Mouse (Mus musculus): ENCODE results near the gene Shcbp1. TPM values are rescaled to one million over a fixed set of nuclear protein-coding genes. Genes with fewer than 3 reads are reported as not detected.

The Shcbp1 gene
- 15.6 and 18.6 TPM in 2 replicates for polyA plus RNA-seq (2015; fragmentation: Nextera tagmentation; extraction: Ambion mirVana)

- DNase-seq (ENCODE audit: low spot score), result peak; percentile 92
- H3K4me1 ChIP-seq (replicated peaks; ENCODE audit: control insufficient read depth, insufficient read depth), result no peaks in the 10 kb centered on the region
- peak within 1 kb of the TSS; percentile 61 for H3K9ac ChIP-seq (ENCODE audit: low read length)
- no peaks in the 10 kb centered on the region for H3K36me3 ChIP-seq (ENCODE audit: control insufficient read depth, insufficient read depth, low read length)
- no peak within 1 kb of the TSS for H3K27ac ChIP-seq (replicated peaks)
- no peaks in the 10 kb centered on the region for H3K27me3 ChIP-seq (ENCODE audit: control insufficient read depth, insufficient read depth, low read length)
- peak; percentile 91 for TF ChIP-seq CTCF (IDR thresholded peaks at IDR 0.05; ENCODE audit: low read depth)
- no peak for TF ChIP-seq EP300 (optimal IDR thresholded peaks at IDR 0.05)
- WGBS, result 3% methylated on average over 29 of the region's 29 CpGs
- no peaks in the 10 kb centered on the region for H3K9me3 ChIP-seq (ENCODE audit: control insufficient read depth, low read length)
- peak within 1 kb of the TSS; percentile 64 for H3K4me3 ChIP-seq (ENCODE audit: low read depth, low read length)
- peak within 1 kb of the TSS; percentile 88 for H3K4me2 ChIP-seq (replicated peaks; ENCODE audit: low read depth)
- peak; percentile 98 for ATAC-seq (ENCODE audit: low FRiP score, low TSS enrichment)
These were observed at the start of gene Shcbp1 for GRCm38 (mm10) chr8:4779254-4780055. Gene Shcbp1, minus strand, starts transcription at chr8:4779567.

DNA sequence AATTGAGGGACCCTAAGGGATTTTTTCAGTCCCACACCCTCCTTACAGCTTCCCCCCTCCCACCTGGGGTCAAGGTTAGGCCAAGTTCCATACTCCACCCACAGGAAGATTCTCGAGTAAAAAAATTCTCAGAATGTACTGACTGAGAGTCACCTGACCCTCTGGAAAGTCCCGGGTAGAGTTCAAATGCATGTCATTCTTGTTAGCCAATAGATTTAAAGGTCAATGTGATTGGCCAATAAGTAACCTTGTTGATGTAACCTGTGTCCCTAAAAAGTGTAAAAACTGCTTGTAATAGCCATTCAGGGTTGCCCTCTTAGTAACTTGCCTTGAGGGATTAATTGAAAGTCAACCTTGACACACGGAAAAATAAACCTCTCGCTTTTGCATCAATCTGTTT, 29.5 kb upstream of the Shcbp1 start:
- DNase-seq (ENCODE audit: low spot score), result no peak
- Histone ChIP-seq H3K4me2 (replicated peaks; ENCODE audit: low read depth) (no peak overlapping the region), H3K4me3 (ENCODE audit: low read depth, low read length) (no peak overlapping the region), H3K4me1 (replicated peaks; ENCODE audit: control insufficient read depth, insufficient read depth) (no peaks in the 10 kb centered on the region), H3K9me3 (ENCODE audit: control insufficient read depth, low read length) (no peaks in the 10 kb centered on the region), H3K36me3 (ENCODE audit: control insufficient read depth, insufficient read depth, low read length) (no peaks in the 10 kb centered on the region), H3K27me3 (ENCODE audit: control insufficient read depth, insufficient read depth, low read length) (no peaks in the 10 kb centered on the region), H3K27ac (replicated peaks) (no peak overlapping the region), H3K9ac (ENCODE audit: low read length) (no peak overlapping the region)
- 81% methylated on average over 4 of the region's 4 CpGs for WGBS
- TF ChIP-seq CTCF (IDR thresholded peaks at IDR 0.05; ENCODE audit: low read depth), result no peak
- no peak for TF ChIP-seq EP300 (optimal IDR thresholded peaks at IDR 0.05)
- no peak for ATAC-seq (ENCODE audit: low FRiP score, low TSS enrichment)

- no peak for ATAC-seq (ENCODE audit: low FRiP score, low TSS enrichment)
These were observed 21.3 kb upstream of the Shcbp1 start for GRCm38 (mm10) chr8:4800524-4801122.

DNA sequence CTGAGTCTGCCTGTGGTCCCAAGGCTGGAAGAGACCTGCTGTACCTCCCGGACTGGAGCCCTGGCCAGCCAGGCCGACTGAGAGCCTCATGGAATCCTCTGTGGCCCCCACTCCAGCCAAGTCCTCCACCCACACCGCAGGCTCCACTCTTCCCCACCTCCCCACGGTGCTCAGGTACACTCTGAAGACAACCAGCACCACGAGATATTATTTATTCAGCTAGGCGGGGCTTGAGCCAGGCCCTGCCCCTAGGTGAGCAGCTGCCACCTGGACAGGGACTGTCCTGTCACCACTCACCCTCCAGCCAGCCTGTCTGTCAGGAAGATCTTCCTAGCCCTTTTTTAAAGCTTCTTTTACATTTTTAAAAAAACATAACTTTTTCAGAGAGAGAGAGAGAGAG, 1.1 kb downstream of the Shcbp1 start:
- Histone ChIP-seq H3K27ac (replicated peaks) (no peak overlapping the region), H3K9ac (ENCODE audit: low read length) (no peak overlapping the region), H3K9me3 (ENCODE audit: control insufficient read depth, low read length) (no peaks in the 10 kb centered on the region), H3K36me3 (ENCODE audit: control insufficient read depth, insufficient read depth, low read length) (no peaks in the 10 kb centered on the region), H3K27me3 (ENCODE audit: control insufficient read depth, insufficient read depth, low read length) (no peaks in the 10 kb centered on the region), H3K4me1 (replicated peaks; ENCODE audit: control insufficient read depth, insufficient read depth) (no peaks in the 10 kb centered on the region), H3K4me3 (ENCODE audit: low read depth, low read length) (peak overlapping the region; percentile 4; the same call in 1 of the 2 replicates), H3K4me2 (replicated peaks; ENCODE audit: low read depth) (peak overlapping the region; percentile 34; the same call in 1 of the 2 replicates)
- 50% methylated on average over 6 of the region's 6 CpGs for WGBS
- DNase-seq (ENCODE audit: low spot score) (no peak), ATAC-seq (ENCODE audit: low FRiP score, low TSS enrichment) (0 out of 2 replicates have a peak, but pooled peaks have one; percentile 13)
- no peak for TF ChIP-seq CTCF (IDR thresholded peaks at IDR 0.05; ENCODE audit: low read depth)
- no peak for TF ChIP-seq EP300 (optimal IDR thresholded peaks at IDR 0.05)

More at GRCm38 (mm10) chr8:4800524-4801122, 21.3 kb upstream of the Shcbp1 start:
- no peaks in the 10 kb centered on the region for H3K27me3 ChIP-seq (ENCODE audit: control insufficient read depth, insufficient read depth, low read length)
- no peak overlapping the region for H3K4me3 ChIP-seq (ENCODE audit: low read depth, low read length)
- H3K36me3 ChIP-seq (ENCODE audit: control insufficient read depth, insufficient read depth, low read length), result no peaks in the 10 kb centered on the region
- H3K9ac ChIP-seq (ENCODE audit: low read length), result no peak overlapping the region
- H3K9me3 ChIP-seq (ENCODE audit: control insufficient read depth, low read length), result no peaks in the 10 kb centered on the region
- H3K4me1 ChIP-seq (replicated peaks; ENCODE audit: control insufficient read depth, insufficient read depth), result no peaks in the 10 kb centered on the region
- TF ChIP-seq EP300 (optimal IDR thresholded peaks at IDR 0.05) (no peak), CTCF (IDR thresholded peaks at IDR 0.05; ENCODE audit: low read depth) (peak; percentile 64)
- DNase-seq (ENCODE audit: low spot score), result peak; percentile 55
- H3K27ac ChIP-seq (replicated peaks), result no peak overlapping the region
- no peak overlapping the region for H3K4me2 ChIP-seq (replicated peaks; ENCODE audit: low read depth)
- WGBS, result 45% methylated on average over 18 of the region's 19 CpGs

GRCm38 (mm10) chr8:4764751-4765150, 14.6 kb downstream of the Shcbp1 start:
- WGBS, result 68% methylated on average over 4 of the region's 4 CpGs

GRCm38 (mm10) chr8:4753048-4753447, 26.3 kb downstream of the Shcbp1 start:
- DNase-seq (ENCODE audit: low spot score) (no peak), ATAC-seq (ENCODE audit: low FRiP score, low TSS enrichment) (no peak)
- 77% methylated on average over 5 of the region's 5 CpGs for WGBS
- Histone ChIP-seq H3K9ac (ENCODE audit: low read length) (no peak overlapping the region), H3K27me3 (ENCODE audit: control insufficient read depth, insufficient read depth, low read length) (no peaks in the 10 kb centered on the region), H3K27ac (replicated peaks) (no peak overlapping the region), H3K4me2 (replicated peaks; ENCODE audit: low read depth) (no peak overlapping the region), H3K4me3 (ENCODE audit: low read depth, low read length) (no peak overlapping the region), H3K36me3 (ENCODE audit: control insufficient read depth, insufficient read depth, low read length) (no peaks in the 10 kb centered on the region), H3K4me1 (replicated peaks; ENCODE audit: control insufficient read depth, insufficient read depth) (no peaks in the 10 kb centered on the region), H3K9me3 (ENCODE audit: control insufficient read depth, low read length) (no peaks in the 10 kb centered on the region)
- TF ChIP-seq EP300 (optimal IDR thresholded peaks at IDR 0.05), result no peak
- TF ChIP-seq CTCF (IDR thresholded peaks at IDR 0.05; ENCODE audit: low read depth), result no peak

More at GRCm38 (mm10) chr8:4764751-4765150, 14.6 kb downstream of the Shcbp1 start:
- Histone ChIP-seq H3K4me1 (replicated peaks; ENCODE audit: control insufficient read depth, insufficient read depth) (no peaks in the 10 kb centered on the region), H3K9ac (ENCODE audit: low read length) (no peak overlapping the region), H3K27me3 (ENCODE audit: control insufficient read depth, insufficient read depth, low read length) (no peaks in the 10 kb centered on the region), H3K4me2 (replicated peaks; ENCODE audit: low read depth) (no peak overlapping the region), H3K4me3 (ENCODE audit: low read depth, low read length) (no peak overlapping the region), H3K27ac (replicated peaks) (no peak overlapping the region), H3K9me3 (ENCODE audit: control insufficient read depth, low read length) (no peaks in the 10 kb centered on the region), H3K36me3 (ENCODE audit: control insufficient read depth, insufficient read depth, low read length) (no peaks in the 10 kb centered on the region)
- ATAC-seq (ENCODE audit: low FRiP score, low TSS enrichment), result no peak
- DNase-seq (ENCODE audit: low spot score), result no peak
- TF ChIP-seq CTCF (IDR thresholded peaks at IDR 0.05; ENCODE audit: low read depth) (no peak), EP300 (optimal IDR thresholded peaks at IDR 0.05) (no peak)
